In the genomic region with DNA sequence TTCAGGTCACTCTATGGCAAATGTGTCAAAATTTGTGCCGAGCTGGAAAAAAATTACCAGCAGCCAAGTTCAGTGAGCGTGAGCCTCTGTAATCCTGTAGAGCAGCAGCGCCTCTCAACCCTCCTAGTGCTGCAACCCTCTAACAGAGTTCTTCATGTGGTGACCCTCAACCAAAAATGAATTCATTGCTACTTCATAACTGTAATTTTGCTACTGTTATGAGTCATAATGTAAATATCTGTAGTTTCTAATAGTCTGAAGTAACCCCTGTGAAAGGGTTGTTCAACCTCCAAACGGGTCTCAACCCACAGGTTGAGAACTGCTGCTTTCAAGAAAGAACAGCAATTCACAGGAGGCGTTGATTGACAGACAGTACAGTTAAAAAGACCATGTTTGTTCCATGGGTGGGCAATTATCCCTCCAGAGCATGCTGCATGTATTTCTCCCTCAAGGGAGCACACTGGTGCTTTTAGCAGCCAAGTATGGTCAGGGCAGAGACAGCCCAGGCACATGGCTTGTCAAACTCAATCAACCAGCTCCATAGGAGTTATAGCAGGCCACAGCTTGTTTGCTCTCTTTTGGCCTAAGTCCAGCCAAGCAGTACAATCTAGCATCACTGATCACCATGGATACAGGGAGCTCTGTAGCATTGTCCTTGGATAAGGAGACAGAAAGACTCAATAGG, we compare ENCODE assay signal across 8 mouse cellular contexts. TPM values are rescaled to one million over a fixed set of nuclear protein-coding genes. Genes with fewer than 3 reads are reported as not detected.
A peak's percentile ranks its signal among the peaks of the same experiment; 100 is the strongest.
DNase-seq lines count a peak whose midpoint lies in the region; ATAC-seq lines count a peak whose summit lies in the region.

No protein-coding gene starts in this region.

- peak; percentile 91 for ATAC-seq in forebrain, embryonic 16.5 days
- peak; percentile 88 for ATAC-seq in midbrain, embryonic 12.5 days (ENCODE audit: low FRiP score, low read depth)
- no peak for ATAC-seq in megakaryocyte, adult 5-6 weeks (ENCODE audit: poor library complexity, severe bottlenecking)

- H3K4me1 ChIP-seq in forebrain, embryonic 16.5 days (replicated peaks; ENCODE audit: control insufficient read depth, insufficient read depth, low read length) = peaks cover 11% of the 10 kb centered on the region
- peaks cover 10% of the 10 kb centered on the region; the same call in 1 of the 2 replicates for H3K4me1 ChIP-seq in midbrain, embryonic 12.5 days

- H3K27me3 ChIP-seq in forebrain, embryonic 16.5 days (replicated peaks; ENCODE audit: control insufficient read depth, insufficient read depth, low read length) = no peaks in the 10 kb centered on the region
- no peaks in the 10 kb centered on the region for H3K27me3 ChIP-seq in midbrain, embryonic 12.5 days

- H3K36me3 ChIP-seq in forebrain, embryonic 16.5 days (ENCODE audit: control insufficient read depth, insufficient read depth) = no peaks in the 10 kb centered on the region
- no peaks in the 10 kb centered on the region for H3K36me3 ChIP-seq in midbrain, embryonic 12.5 days

- WGBS in forebrain, embryonic 16.5 days = 56% methylated on average over 5 of the region's 5 CpGs
- 82% methylated on average over 5 of the region's 5 CpGs for WGBS in midbrain, embryonic 12.5 days

- H3K4me3 ChIP-seq in forebrain, embryonic 16.5 days (replicated peaks; ENCODE audit: low read length) = no peak overlapping the region
- H3K4me3 ChIP-seq in midbrain, embryonic 12.5 days = no peak overlapping the region

- no peak overlapping the region for H3K4me2 ChIP-seq in forebrain, embryonic 16.5 days (ENCODE audit: low read length)
- no peak overlapping the region for H3K4me2 ChIP-seq in midbrain, embryonic 12.5 days (replicated peaks)

- H3K9ac ChIP-seq in forebrain, embryonic 16.5 days (replicated peaks; ENCODE audit: low read depth, low read length) = no peak overlapping the region
- H3K9ac ChIP-seq in midbrain, embryonic 12.5 days (replicated peaks) = no peak overlapping the region

- no peaks in the 10 kb centered on the region for H3K9me3 ChIP-seq in forebrain, embryonic 16.5 days (ENCODE audit: control insufficient read depth, low read length)
- no peaks in the 10 kb centered on the region for H3K9me3 ChIP-seq in midbrain, embryonic 12.5 days

- H3K27ac ChIP-seq in forebrain, embryonic 16.5 days (ENCODE audit: low read length) = no peak overlapping the region
- no peak overlapping the region for H3K27ac ChIP-seq in midbrain, embryonic 12.5 days (replicated peaks)

- intact Hi-C loops in gastrocnemius, postnatal 36 days (cut with DNase I) = no loop called here

- peak; percentile 19 for DNase-seq in cerebellum, adult 9-10 months
- DNase-seq in cerebellum, adult 8-10 months = no peak
- DNase-seq in Muller cell, postnatal 12 days (ENCODE audit: inconsistent ontology term) = peak; percentile 58
- no peak for DNase-seq in kidney, postnatal 10 days
- DNase-seq in gastrocnemius, postnatal 36 days = no peak

RNA-seq across cellular contexts. Expression of gene Slc26a4, which starts 21.0 kb away (rescaled TPM):
- 0.26 TPM in 1 of 2 replicates, not detected in the other for polyA plus RNA-seq in forebrain, embryonic 16.5 days (2015; fragmentation: Nextera tagmentation; extraction: Ambion mirVana)
- not detected in 2 replicates for polyA plus RNA-seq in midbrain, embryonic 12.5 days (2016; fragmentation: Nextera tagmentation; extraction: Ambion mirVana)
- not detected in 2 replicates for total RNA-seq in megakaryocyte, adult 5-6 weeks (2015)
- not detected in 2 replicates for total RNA-seq in megakaryocyte, adult 5-6 weeks (2017)
- total RNA-seq in gastrocnemius, postnatal 36 days (2021) = not detected

RNA-seq across cellular contexts. Expression of gene Bcap29, which starts 53.7 kb away (rescaled TPM):
- 29.8 and 30.7 TPM in 2 replicates for polyA plus RNA-seq in forebrain, embryonic 16.5 days (2015; fragmentation: Nextera tagmentation; extraction: Ambion mirVana)
- 23.9 and 26.7 TPM in 2 replicates for polyA plus RNA-seq in midbrain, embryonic 12.5 days (2016; fragmentation: Nextera tagmentation; extraction: Ambion mirVana)
- 35.7 and 38.8 TPM in 2 replicates for total RNA-seq in megakaryocyte, adult 5-6 weeks (2015)
- 9.9 and 17.3 TPM in 2 replicates for total RNA-seq in megakaryocyte, adult 5-6 weeks (2017)
- total RNA-seq in gastrocnemius, postnatal 36 days (2021) = 10 to 100 TPM; 24.9 to 29.0 TPM

Comparison
In these comparisons a context has a peak if more than half of its experiments do, and no peak if none do; other contexts are left out.
1. DNase-seq: peak in cerebellum, adult 9-10 months (single experiment) and Muller cell, postnatal 12 days (single experiment); none in cerebellum, adult 8-10 months (single experiment), kidney, postnatal 10 days (single experiment) and gastrocnemius, postnatal 36 days (0 of 2).